Mouse (Mus musculus) cerebellum, adult 2 months (tissue): ENCODE measurements around the gene Ccdc152.

Source experiments
- CTCF ChIP-seq: fragments of 200-500 bp; IDR thresholded peaks from 2 replicates; pipeline ENCODE4 v1.5.1; 2011; ENCODE audit warnings: low read depth, mild to moderate bottlenecking, control low read depth, low read length, moderate library complexity, borderline replicate concordance; ENCODE audit not compliant: insufficient read depth
- POLR2A ChIP-seq: fragments of 200-500 bp; IDR thresholded peaks from 2 replicates; pipeline ENCODE4 v1.6.1; 2011; ENCODE audit warnings: low read length, control low read depth, borderline replicate concordance; ENCODE audit not compliant: insufficient read depth

DNA sequence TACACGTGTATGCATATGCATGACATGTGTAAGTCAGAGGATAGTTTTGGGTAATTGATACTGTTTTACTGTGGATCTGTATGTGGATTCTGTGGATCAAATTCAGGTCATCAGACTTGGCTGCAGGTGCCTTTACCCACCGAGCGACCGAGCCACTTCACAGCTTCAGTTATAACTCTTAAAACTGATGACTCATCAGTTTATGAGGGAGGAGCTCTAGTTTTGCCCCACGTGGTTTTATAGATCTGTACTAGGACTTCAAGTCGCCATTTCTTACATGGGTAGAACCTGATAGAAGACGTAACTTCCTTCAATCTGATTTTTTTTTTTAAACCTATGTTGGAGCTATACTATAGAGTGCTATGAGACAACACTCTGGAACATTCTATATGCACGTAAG lies 5.7 kb downstream of the Ccdc152 start:
- TF ChIP-seq CTCF (no peak), POLR2A (no peak)
